Mouse (Mus musculus) forelimb bud, embryonic 11.5 days (tissue): ENCODE data around the gene Lrrc1.
A peak's percentile ranks its signal among the peaks of the same experiment; 100 is the strongest.

Experiments used
- DNase-seq: peaks from one replicate; pipeline ENCODE4 v3.0.0-alpha.2; 2012; ENCODE audit warnings: low read depth, low spot score

The Lrrc1 gene

DNA sequence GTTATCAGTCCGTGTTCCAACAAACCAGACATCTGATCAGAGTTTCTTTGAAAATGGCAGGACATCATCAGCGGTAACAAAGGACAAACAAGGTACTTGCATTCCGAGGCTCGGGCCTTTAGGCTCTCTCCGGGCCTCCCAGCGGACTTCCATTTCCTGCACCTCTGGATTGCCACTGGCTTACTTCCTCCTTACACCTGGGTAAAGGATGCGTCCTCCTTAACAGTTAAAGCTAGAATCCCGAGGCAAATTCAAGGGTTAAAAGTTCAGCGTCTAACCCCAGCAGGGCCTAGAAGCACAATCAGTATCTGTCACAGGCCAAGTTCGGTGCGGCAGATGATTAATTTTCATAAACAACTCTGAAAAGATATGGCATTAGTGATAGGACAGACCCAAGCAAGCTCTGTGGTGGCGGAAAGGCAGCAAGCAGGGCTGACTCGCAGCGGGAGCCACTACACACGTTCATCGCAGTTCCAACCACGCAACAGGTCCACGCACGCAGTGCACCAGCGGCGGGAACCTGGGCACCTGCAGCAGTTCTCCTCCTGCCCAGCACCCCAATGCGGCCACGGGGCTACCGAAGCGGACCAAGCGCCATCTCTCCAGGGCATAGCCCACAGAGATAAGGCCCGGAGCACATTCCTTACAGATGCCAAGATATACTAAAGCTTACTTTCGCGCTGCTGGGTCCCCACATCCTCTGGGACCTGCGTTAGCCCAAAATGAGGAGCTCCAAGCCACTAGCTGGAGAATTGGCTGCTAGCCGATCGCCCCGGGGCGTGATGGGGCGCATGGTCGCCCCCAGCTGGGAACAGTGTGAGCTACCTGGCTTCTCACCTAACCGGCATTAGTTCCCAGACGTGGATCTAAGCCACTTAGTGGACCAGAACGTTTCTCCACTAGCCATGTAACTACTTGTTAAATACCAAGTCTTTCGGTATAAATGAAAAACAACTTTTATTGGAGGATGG, 1.0 kb downstream of the Lrrc1 start:
- peak; percentile 13 for DNase-seq

DNA sequence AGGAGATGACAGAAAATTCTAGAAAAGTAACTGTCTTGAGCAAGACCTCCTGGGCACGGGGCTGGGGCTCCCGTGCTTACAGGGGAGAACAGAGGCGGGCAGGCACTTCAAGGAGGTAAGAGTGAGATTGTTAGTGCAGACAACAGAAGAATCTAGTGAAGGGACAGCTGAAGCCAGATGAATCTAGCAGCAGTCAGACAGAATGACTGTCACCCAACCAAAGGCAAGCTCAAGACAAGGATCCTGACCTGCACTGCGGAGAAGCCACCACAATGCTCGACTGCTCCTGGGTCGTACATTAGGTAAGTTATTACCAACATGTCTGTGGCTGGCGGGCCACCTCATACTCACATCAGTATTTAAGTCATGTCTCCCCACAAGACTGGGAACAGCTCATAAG, 3.1 kb downstream of the Lrrc1 start:
- no peak for DNase-seq

GRCm38 (mm10) chr9:77539232-77539631, 5.4 kb downstream of the Lrrc1 start:
- no peak for DNase-seq

- no peak for DNase-seq
Measured at GRCm38 (mm10) chr9:77537357-77537756, 7.3 kb downstream of the Lrrc1 start.

GRCm38 (mm10) chr9:77536832-77537231, 7.8 kb downstream of the Lrrc1 start:
- no peak for DNase-seq

GRCm38 (mm10) chr9:77536286-77536685, 8.4 kb downstream of the Lrrc1 start:
- DNase-seq: no peak

- no peak for DNase-seq
Measured at GRCm38 (mm10) chr9:77535021-77535744, 9.5 kb downstream of the Lrrc1 start.

DNA sequence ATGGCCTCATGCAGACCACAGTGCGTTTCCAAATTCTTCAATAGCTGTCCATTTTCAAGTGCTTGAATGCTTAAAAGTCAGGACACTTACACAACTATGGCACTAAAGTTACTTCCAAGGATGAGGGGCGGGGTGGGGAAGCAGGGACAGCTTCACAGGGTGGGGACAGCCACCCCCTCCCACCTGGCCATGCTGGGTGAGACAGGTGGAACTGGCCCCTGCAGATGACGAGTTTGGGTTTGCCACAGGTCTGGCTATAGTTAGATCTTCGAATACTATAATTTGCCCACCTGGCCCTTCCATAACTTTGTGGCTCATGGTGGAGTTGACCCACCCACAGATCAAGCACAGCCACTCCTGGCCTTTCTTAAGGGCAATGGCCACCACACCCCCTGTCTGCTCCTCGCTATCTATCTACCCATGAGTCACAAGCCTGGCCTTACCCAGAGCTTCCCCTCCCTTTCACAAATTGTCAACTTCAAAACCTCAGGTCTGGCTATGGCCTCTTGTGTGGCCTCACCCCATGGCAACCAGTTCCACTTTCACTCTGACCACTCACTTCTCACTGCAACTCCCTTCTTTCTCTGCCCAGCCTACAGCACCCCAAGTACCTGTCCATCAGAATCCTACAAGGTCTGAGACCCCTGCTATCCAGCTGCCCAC, 16.2 kb downstream of the Lrrc1 start:
- no peak for DNase-seq

GRCm38 (mm10) chr9:77527170-77527569, 17.5 kb downstream of the Lrrc1 start:
- DNase-seq: no peak

DNA sequence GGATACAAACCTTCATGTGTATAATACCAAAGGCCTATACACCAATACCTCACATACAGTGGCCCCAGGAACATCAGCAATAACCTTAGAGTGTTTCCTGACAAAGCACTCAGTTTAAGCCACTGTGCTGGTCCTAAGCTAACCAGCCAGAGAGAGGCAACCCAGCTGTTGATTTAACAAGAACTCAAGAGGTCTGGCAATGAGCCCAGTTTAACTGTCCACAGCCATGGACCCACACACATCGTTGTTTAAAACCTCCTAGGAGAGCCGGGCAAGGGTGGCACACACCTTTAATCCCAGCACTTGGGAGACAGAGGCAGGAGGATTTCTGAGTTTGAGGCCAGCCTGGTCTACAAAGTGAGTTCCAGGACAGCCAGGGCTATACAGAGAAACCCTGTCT, 18.0 kb downstream of the Lrrc1 start:
- DNase-seq: no peak

DNA sequence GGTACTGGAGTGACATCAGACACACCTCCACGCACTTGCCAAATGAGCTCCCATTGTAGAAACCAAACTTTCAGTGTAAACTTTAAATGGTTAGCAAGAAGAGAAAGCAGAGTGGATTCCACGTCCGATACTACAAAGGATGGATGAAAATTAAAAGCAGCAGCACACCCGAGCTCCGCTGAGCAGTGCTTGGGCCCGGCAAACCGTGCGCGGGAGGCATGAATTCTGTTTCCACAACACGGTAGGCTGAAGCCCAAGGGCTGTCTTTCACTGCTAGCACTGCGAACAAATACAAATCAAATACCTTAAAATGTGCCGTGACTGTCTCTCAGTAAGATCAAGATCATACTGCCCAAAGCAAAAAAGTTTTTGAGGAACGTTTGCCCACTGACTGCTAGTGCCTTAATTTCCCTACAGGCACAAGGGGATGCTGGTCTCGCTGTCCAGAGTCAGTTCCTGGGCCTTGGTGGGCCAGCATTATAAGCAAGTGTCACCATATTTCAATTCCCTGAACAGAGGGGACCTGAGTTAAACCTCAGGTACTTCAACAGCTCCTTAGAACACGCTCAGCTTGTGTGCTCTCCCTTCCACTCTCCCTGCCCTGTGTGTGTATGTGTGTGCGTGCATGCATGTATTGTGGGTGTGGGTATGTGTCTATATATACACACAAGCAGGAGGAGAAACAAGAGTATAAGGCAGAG, 18.9 kb downstream of the Lrrc1 start:
- no peak for DNase-seq

DNA sequence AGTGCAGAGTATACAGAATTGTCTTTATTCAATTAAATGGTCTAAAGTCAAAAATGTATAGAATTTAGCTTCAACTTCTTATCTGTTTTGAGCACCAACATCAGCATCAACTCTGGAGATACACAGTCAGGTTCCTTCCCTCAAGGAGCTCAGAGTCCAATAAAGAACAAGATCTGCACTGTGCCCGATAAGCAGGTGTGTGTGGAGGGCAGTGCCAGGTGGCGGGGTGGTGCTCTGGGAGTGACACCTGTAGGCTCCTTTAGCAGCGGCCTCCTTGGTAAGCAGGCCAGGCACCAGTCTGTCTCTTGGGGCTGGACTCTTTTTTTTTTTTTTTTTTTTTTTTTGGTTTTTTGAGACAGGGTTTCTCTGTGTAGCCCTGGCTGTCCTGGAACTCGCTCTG, 20.9 kb downstream of the Lrrc1 start:
- no peak for DNase-seq

GRCm38 (mm10) chr9:77522476-77522875, 22.2 kb downstream of the Lrrc1 start:
- no peak for DNase-seq

- DNase-seq: no peak
Measured at GRCm38 (mm10) chr9:77519198-77519597, 25.5 kb downstream of the Lrrc1 start.

DNA sequence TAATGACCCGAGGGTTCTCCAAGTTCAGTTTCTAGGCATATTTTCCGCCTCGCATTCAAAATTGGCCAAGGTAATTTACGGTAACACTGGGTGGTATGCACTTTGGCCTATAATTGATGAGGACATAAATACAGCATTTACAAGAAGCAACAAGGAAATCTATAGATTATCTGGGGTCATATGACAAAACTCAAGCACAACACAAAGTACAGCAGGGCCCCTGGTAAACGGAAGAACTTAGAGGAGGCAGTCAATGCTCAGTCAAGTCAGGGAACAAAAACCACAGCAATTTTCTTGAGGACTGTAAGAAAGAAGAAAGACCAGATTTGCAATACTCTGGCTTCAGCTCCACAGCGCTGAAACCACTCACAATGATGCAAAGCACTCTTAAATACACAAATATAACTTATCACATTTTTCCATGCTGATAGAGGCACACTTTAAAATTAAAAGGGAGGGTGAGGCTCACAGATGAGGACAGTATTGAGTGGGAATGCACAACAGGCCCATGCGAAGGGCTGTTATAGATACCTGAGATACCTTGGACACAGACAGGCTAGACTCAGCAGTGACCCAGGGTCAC, 27.8 kb downstream of the Lrrc1 start:
- no peak for DNase-seq

DNA sequence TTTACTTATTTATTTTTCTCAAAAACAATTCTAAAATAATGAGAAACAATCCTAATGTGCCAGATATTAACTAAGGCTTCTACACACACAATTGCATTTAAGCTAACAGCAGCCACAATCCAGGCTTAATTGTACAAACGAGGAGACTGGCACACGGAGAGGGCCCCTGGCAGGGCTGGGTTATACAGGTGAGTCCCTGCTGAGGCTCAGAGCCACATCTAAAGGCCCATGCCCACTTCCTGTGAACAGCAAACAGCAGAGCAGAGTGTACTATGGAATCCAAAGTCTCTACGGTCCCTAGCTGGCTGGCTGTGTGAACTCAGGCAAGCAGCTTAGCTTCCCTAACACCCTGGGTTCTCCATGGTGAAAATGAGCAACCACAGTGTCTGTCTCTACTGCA, 30.8 kb downstream of the Lrrc1 start:
- no peak for DNase-seq

GRCm38 (mm10) chr9:77512220-77512619, 32.5 kb downstream of the Lrrc1 start:
- no peak for DNase-seq

- no peak for DNase-seq
Measured at GRCm38 (mm10) chr9:77510574-77510973, 34.1 kb downstream of the Lrrc1 start.

GRCm38 (mm10) chr9:77507743-77508394, 36.8 kb downstream of the Lrrc1 start:
- DNase-seq: no peak

GRCm38 (mm10) chr9:77502548-77503438, 41.9 kb downstream of the Lrrc1 start:
- no peak for DNase-seq
